Mouse (Mus musculus) spleen, postnatal 36 days (tissue): ENCODE results near the gene Adamts20.

Experiments used
- DNase-seq, 2 experiments: peaks; one replicate each; pipeline ENCODE4 v3.0.0; 2022; ENCODE audit warnings: low spot score in 2 of 2, mixed read lengths in 1 of 2

Gene Adamts20

DNA sequence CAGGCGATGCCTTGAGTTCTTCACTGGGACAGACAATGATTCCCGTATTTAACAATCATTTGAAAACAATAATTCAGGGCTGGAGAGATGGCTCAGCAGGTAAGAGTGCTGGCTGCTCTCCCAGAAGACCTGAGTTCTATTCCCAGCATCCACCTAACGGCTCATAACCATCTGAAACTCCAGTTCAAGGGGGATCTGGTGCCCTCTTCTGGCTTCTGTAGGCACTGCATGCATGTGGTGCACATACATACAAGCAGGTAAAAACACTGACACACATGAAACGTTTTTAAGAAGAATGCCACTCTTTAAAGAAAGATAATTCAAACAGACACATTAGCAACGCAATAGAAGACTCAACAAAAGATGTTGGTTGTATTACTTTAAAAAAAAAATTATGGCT is 120.9 kb downstream of the Adamts20 start:
- no peak for DNase-seq

GRCm38 (mm10) chr15:94342365-94342764 is 122.9 kb downstream of the Adamts20 start:
- DNase-seq: peak; percentile 16 to 36

- DNase-seq: no peak
Observed at GRCm38 (mm10) chr15:94339011-94339410, 126.2 kb downstream of the Adamts20 start.

DNA sequence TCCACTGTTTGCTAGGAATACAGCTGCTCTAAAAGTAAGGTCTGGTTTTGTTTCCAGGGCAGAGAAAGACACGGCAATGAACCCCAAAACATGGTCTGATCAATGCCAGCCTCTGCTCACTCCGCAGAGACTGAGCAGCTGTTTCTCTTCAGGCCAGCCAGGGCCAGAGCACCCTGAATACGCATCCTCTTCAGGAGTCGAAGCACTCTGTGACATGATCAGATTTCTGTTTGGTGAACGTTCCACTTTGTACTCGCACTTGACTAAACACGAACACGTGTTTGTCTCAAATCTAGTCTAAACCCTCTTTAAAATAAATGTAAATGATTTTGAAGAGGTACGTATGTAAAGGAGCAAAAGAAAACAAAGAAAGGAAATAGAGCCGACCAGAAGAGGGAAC is 130.6 kb downstream of the Adamts20 start:
- no peak for DNase-seq

GRCm38 (mm10) chr15:94326626-94327025 is 138.6 kb downstream of the Adamts20 start:
- DNase-seq: no peak

GRCm38 (mm10) chr15:94325509-94326181 is 139.6 kb downstream of the Adamts20 start:
- no peak for DNase-seq

DNA sequence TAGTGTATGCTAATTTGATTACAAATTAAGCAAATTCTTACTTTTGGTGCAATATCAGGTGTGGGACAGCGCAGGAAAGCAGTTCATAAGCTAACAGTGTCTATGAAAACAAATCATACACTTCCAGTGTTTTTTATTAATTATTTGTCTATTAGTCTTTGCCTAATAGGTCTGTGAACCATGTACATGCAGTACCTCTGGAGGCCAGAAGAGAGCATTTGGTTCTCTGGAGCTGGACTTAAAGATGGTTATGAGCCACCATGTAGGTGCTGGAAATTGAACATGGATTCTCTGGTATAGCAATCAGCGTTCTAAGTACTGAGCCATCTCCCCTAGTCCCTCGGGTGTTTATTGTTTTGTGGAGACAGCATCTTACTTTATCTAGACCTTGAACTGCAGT is 149.0 kb downstream of the Adamts20 start:
- no peak for DNase-seq

DNA sequence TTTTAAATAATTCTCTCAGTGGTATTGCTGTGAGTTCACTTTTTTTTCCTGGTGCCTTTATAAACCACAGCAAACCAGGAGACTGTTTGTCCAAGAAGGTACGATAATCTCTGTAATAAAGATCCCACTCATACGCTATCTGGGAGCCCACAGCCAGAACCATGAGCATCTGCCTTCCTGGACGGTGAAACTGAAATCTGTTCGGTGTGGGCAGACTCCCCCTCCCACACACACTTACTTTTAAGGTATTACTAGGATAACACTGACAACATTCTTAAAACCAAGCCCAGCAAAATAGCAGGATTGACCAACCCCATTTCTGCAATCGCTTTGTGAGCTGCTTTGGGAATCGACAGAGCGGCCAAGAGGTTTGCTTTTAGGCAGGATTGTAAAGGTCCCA is 155.5 kb downstream of the Adamts20 start:
- no peak for DNase-seq

DNA sequence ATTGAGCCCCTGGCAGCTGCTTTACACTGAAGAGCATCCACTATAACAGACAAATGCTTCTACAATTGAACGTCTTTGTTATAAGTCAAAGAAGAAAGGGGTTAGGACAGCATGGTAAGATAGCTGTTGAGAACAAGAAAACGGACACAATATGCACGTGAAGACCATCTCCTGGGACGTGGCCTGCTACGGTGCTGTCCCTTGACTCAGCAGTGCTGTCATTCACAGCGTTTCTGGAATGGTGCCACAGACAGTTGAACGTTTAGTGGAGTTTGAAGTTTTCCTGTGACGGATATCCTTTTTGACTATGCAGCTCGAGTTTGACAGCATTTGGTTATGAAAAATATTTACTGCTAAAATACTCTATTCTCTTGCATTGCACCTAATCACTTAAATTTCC is 157.3 kb downstream of the Adamts20 start:
- DNase-seq: no peak

GRCm38 (mm10) chr15:94303151-94303550 is 162.1 kb downstream of the Adamts20 start:
- DNase-seq: no peak

DNA sequence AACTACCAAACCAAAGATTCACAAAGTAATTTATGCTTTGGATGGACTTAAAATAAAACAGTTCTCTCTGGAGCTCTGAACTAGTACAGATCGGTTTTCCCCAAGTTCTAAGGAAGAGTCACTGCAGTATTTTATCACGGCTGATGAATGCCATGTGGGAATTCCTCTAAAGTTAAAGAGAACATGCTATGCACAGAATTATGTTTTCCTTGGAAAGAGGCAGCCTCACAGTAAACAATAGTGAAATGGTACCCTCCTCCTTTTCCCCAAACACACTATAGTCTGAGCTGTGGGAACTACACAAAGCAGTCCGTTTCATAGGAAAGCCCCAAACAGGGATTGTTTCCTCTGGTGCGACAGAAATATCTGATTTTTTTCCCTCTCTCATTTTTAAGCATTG is 171.1 kb downstream of the Adamts20 start:
- no peak for DNase-seq

- DNase-seq: no peak
Observed at GRCm38 (mm10) chr15:94288015-94288414, 177.2 kb downstream of the Adamts20 start.

GRCm38 (mm10) chr15:94287495-94287894 is 177.7 kb downstream of the Adamts20 start:
- DNase-seq: no peak

GRCm38 (mm10) chr15:94276418-94276817 is 188.8 kb downstream of the Adamts20 start:
- no peak for DNase-seq

DNA sequence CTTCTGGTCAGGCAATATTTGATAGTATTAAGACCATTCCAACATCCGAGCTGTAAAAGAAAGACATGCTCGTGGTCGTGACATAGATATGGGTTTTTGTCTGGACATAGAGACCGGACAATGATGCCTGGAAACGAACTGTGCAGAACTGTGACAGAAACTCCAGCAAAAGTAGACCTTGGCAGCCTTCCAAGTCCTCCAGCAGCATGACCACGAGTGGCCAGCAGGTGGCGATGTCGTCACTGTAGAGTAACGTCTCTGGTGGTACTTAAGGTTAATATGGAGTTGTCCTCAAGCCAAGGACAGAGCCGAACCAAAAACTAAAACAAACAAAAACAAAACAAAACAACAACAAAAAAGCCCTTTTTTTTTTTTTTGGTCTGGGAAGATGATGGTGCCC is 199.6 kb downstream of the Adamts20 start:
- DNase-seq: peak; percentile 32 to 33

DNA sequence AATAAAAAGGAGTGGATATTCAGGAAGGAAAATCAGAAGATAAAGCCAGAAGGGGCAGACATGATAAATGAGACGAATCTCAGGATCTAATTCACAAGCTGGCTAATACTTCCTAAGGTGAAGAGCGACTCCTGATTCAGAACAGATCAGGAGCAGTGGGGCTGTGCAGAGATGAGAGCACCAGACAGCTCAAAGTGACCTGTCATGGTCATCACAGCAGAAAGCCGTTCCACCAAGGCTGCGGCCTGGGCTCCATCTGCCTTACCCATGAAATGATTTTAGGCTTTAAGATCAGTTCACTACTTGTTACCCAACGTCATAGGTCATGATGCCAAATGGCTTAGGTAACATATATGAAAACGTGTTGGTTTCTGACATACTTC is 200.7 kb downstream of the Adamts20 start:
- no peak for DNase-seq

DNA sequence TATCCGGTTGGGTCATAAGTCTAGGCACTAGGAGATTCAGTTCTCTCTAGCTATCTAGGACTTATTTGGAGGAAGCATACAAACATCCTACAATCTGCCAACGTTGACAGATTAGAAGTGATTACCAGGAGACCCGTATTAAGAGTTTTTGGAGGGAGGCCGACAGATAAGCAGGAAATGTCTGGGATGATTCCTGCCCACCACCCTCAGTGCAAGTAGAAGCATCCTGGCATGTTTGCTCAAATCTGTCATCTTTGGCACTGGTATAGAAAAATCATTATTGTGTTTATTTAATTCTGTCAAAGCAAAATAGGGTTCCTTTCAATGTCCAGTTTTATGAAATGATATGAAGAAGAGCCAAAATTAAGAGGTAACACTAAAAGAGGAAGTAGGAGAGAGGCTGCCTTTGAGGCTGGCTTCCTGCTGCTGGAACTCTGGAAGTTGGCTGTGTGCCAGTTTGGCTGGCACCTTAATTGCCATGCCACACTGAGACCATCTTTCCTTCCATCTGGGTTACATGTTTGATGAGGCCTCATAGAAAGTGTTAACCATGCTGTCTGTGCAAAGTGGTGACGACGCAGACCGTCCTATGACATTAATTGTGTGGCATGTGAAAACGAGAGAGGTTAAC is 201.2 kb downstream of the Adamts20 start:
- no peak for DNase-seq

DNA sequence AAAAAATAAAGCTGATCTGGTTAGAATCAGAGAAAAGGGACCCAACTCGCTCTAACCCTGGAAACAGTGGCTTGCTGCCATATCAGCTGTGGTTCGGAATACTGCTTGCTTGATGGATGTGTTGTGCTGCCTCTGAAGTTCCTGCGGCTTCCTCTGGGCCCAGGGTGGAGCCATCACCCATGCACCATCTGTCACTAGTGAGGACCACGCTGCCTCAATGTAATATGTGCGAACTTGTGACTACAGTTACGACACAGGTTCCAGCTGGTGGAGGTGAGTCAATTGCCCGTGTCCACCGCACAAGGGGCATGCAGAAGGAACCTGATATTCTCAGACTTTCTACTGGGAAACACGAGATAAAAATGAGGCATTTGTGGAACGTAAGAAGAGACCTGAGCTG is 202.0 kb downstream of the Adamts20 start:
- DNase-seq: no peak

DNA sequence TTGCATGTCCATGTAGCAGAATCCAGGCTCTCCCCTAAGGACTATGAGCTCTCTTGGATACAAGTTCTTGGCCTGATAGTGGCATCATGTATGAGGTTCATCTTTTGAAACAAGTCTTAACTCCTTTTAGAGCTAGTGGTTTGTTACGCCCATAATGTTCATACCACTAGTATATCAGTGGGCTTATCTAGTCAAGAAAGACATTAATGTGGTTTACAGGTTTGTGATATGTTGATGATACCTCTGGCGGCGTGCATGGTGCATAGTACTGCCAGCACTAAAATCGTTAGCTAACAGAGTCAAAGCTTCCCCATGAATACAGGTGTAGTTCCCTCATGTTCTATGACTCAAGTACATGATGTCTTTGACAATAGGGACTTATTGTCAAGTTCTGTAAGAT is 205.7 kb downstream of the Adamts20 start:
- no peak for DNase-seq

GRCm38 (mm10) chr15:94255538-94255937 is 209.7 kb downstream of the Adamts20 start:
- DNase-seq: no peak

- DNase-seq: peak; percentile 7 to 29
Observed at GRCm38 (mm10) chr15:94254861-94255516, 210.2 kb downstream of the Adamts20 start.

GRCm38 (mm10) chr15:94254091-94254860 is 210.9 kb downstream of the Adamts20 start:
- no peak for DNase-seq
